Comparison of ENCODE assay signal across 9 mouse cellular contexts in genomic region chr10:39415586-39415985, GRCm38 (mm10). TPM values are rescaled to one million over a fixed set of nuclear protein-coding genes. Genes with fewer than 3 reads are reported as not detected.
DNase-seq lines count a peak whose midpoint lies in the region; ATAC-seq lines count a peak whose summit lies in the region.
"Had no signal": no experiment of that assay in that cellular context is flagged by ENCODE, and none has a peak within 500 bp of the region (broad histone marks: within the 10 kb centered on the region; RNA-seq: fewer than 3 reads in every experiment).

No protein-coding gene starts in this region.

- DNase-seq in heart, adult 9 months (ENCODE audit: low spot score in 2 of 2) = peak; percentile 42 to 55
- DNase-seq in heart, postnatal 4 days = no peak
- DNase-seq in MN1 (ENCODE audit: low spot score) = peak; percentile 58
- peak; percentile 48 for DNase-seq in cerebellum, adult 11-12 months
- DNase-seq in testis, postnatal 14 days (ENCODE audit: low spot score) = no peak
- DNase-seq in left cerebral cortex, postnatal 14 days (ENCODE audit: low spot score in 2 of 2) = no peak
- DNase-seq in retina, postnatal 1 day = no peak
- DNase-seq: thymus, postnatal 36 days had no signal

- ATAC-seq in inflammation-experienced regulatory T-cells, adult 6 months = peak; percentile 61

- intact Hi-C loops in left cerebral cortex, postnatal 14 days (cut with DNase I) = no loop called here

RNA-seq across cellular contexts. Expression of gene Fyn, which starts 46.9 kb away (rescaled TPM):
- 10 to 100 TPM; 51.2 to 53.0 TPM for total RNA-seq in heart, postnatal 4 days (2021)
- 100 to 1,000 TPM; 100 to 133 (median 132) TPM for polyA plus RNA-seq in inflammation-experienced regulatory T-cells, adult 6 months (2017; shearing (Covaris generic))
- total RNA-seq in left cerebral cortex, postnatal 14 days (2021) = 100 to 1,000 TPM; 163 to 176 TPM

Comparison
In these comparisons a context has a peak if more than half of its experiments do, and no peak if none do; other contexts are left out.
1. DNase-seq: peak in heart, adult 9 months (2 of 2), MN1 (single experiment) and cerebellum, adult 11-12 months (single experiment); none in heart, postnatal 4 days (single experiment), testis, postnatal 14 days (single experiment), left cerebral cortex, postnatal 14 days (0 of 2) and retina, postnatal 1 day (single experiment).